Mouse (Mus musculus) cortical plate, adult 2 months (tissue): Measurements from ENCODE around the gene Rab34. TPM values are rescaled to one million over a fixed set of nuclear protein-coding genes. Genes with fewer than 3 reads are reported as not detected.
A peak's percentile ranks its signal among the peaks of the same experiment; 100 is the strongest.

Experiments
- H3K27ac ChIP-seq: fragments of 200-500 bp; 2 replicates; pipeline ENCODE4 v1.5.1; 2012; ENCODE audit warnings: low read length, control low read depth, inconsistent platforms; ENCODE audit not compliant: insufficient read depth
- H3K4me1 ChIP-seq: fragments of 200-500 bp; 2 replicates; pipeline ENCODE4 v1.6.1; 2011; ENCODE audit warnings: low read length; ENCODE audit not compliant: control insufficient read depth, insufficient read depth
- H3K4me3 ChIP-seq: fragments of 200-500 bp; 2 replicates; pipeline ENCODE4 v1.5.1; 2011; ENCODE audit warnings: mild to moderate bottlenecking, low read length, control low read depth; ENCODE audit not compliant: insufficient read depth
- CTCF ChIP-seq: fragments of 200-500 bp; IDR thresholded peaks from 2 replicates; pipeline ENCODE4 v1.5.1; 2011; ENCODE audit warnings: mild to moderate bottlenecking, control low read depth, low read length; ENCODE audit not compliant: insufficient read depth; ENCODE audit errors: extremely low read depth
- POLR2A ChIP-seq: fragments of 200-500 bp; IDR thresholded peaks from 2 replicates; pipeline ENCODE4 v1.6.1; 2011; ENCODE audit warnings: mild to moderate bottlenecking, low read length, control low read depth; ENCODE audit not compliant: insufficient read depth; ENCODE audit errors: extremely low read depth
- polyA plus RNA-seq: library from polyadenylated mRNA; depleted of rRNA; stranded (reverse); fragments of >200 nt; gene quantifications from 2 replicates; pipeline ENCODE4 v1.2.3, GENCODE M21; 2012

Rab34 gene
- polyA plus RNA-seq, 1 experiment = 46.6 TPM

GRCm38 (mm10) chr11:78172034-78172747 lies 16.0 kb upstream of the Rab34 start:
- H3K4me3 ChIP-seq = no peak overlapping the region
- H3K27ac ChIP-seq = no peak overlapping the region
- no peaks in the 10 kb centered on the region for H3K4me1 ChIP-seq
- TF ChIP-seq CTCF (0 out of 2 replicates have a peak, but pooled peaks have one; percentile 6), POLR2A (no peak)

GRCm38 (mm10) chr11:78172748-78173383 lies 15.4 kb upstream of the Rab34 start:
- H3K4me3 ChIP-seq = no peak overlapping the region
- TF ChIP-seq CTCF = no peak
- no peak for TF ChIP-seq POLR2A
- H3K27ac ChIP-seq = no peak overlapping the region
- 0 out of 2 replicates have a peak, but pooled peaks cover 2% of the 10 kb centered on the region for H3K4me1 ChIP-seq

DNA sequence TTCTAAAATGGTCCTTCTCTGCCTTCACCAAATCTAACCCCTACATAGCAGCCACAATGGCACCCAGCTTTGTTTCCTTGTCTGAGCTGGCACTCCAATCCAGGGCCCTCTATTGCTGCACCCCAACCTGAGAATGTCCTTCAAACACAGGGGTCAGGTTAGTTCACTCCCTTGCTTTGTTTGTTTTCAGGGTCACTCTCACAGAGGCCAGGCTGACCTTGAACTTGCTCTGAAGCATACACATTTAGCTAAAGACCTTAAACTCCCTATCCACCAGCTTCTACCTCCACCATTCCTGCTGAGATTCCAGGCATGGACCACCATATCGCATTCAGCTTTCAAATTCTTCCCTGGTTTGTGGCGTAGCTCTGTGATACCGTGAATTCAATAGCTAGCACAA lies 13.7 kb upstream of the Rab34 start:
- Histone ChIP-seq H3K4me1 (0 out of 2 replicates have a peak, but pooled peaks cover 2% of the 10 kb centered on the region), H3K27ac (no peak overlapping the region), H3K4me3 (no peak overlapping the region)
- no peak for TF ChIP-seq POLR2A

DNA sequence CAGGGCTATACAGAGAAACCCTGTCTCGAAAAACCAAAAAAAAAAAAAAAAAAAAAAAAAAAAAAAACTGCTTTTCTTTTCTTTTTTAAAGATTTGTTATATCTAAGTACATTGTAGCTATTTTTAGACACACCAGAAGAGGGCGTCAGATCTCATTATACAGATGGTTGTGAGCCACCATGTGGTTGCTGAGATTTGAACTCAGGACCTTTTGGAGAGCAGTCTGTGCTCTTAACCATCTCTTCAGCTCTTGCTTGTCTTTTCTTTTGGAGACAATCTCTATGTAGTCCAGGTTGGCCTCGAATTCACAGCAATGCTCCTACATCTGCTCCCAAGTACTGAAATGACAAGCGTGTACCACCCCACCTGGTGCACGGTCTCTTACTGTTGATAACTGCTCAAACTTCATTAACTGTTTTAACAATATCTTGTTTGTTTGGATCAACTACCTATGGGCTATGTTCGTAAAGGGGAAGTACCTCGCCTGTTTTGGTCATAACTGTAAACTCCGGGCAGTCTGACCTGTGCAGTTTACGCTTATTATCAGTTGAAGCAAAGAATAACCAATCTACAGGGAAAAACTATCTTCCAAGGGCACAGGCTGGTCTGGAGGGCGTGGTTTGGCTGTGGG lies 12.3 kb upstream of the Rab34 start:
- Histone ChIP-seq H3K27ac (no peak overlapping the region), H3K4me3 (peak overlapping the region; percentile 67), H3K4me1 (0 out of 2 replicates have a peak, but pooled peaks cover 2% of the 10 kb centered on the region)
- TF ChIP-seq CTCF = no peak
- TF ChIP-seq POLR2A = no peak

DNA sequence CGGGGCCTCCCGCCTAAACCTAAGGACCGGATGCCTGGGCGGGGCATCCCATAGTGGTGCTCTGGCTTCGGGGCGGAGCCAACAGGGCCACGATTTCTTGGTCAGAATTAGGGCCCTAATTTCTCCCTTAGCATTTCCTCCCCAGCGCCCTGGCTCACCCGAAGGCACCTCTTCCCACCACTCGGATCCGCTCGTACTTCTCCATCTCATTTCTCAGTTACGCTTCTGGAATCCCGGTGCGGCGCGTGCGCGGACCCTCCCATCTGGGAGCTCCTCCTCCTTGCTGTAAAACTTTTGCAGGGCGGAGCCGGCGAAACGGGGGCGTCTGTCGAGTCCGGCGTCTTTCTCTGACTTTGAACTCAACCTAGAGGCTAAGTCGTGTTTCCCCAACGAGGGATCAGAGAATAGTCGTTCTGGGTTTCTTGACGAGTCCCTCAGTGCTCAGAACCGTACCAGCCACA lies 11.8 kb upstream of the Rab34 start, which contains the start of the genes Nek8 and Tlcd1:
Gene Nek8, minus strand, starts transcription at position 274 of the 461 bp plus-strand sequence.
Gene Tlcd1, plus strand, starts transcription at position 310 of the 461 bp plus-strand sequence.
- Histone ChIP-seq H3K4me3 (peak within 1 kb of the TSS; percentile 67), H3K4me1 (0 out of 2 replicates have a peak, but pooled peaks cover 2% of the 10 kb centered on the region), H3K27ac (no peak within 1 kb of the TSS)
- TF ChIP-seq CTCF = no peak
- TF ChIP-seq POLR2A = 0 out of 2 replicates have a peak, but pooled peaks have one; percentile 14

DNA sequence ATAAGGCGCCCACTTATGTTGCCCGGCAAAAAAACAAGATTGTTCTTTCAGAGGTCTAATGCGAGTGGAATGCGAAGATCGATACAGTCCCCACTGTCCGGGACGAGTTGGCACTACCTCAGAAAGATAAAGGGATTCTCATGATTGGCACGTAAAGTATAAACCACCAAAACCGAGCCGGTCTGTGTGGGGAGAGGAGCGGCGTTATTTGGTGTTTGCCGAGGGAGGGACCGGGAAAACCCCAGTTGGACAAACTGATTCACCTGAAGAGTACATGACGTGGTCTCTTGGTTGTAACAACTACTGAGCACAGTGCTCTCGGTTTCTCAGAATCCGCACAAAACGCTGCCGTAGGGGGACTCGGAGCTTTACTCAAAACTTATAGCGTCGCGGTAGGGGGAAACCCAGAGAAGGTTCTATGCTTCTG lies 11.3 kb upstream of the Rab34 start:
- peak overlapping the region; percentile 67 for H3K4me3 ChIP-seq
- TF ChIP-seq POLR2A (no peak), CTCF (no peak)
- 0 out of 2 replicates have a peak, but pooled peaks cover 2% of the 10 kb centered on the region for H3K4me1 ChIP-seq
- no peak overlapping the region for H3K27ac ChIP-seq

DNA sequence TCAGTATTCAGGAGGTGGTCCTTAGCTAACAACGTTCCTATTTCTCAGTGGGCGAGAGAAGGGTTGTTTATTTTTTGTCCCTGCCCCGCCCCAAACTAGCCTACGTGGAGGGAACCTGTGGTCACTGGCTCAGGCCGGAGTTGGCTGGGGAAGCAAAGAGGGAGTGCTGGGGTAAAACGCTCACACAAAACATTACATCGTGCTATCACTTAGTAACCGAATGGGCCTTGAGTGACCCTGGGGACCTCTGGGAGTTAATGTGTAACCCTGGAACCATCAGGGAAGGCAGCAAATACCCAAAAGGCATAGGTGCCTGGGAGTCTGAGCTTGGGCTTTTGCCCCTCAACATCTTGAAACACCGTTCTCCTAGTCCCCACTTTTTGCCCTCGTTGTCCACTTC lies 10.8 kb upstream of the Rab34 start:
- Histone ChIP-seq H3K4me3 (peak overlapping the region; percentile 26; the same call in 1 of the 2 replicates), H3K4me1 (0 out of 2 replicates have a peak, but pooled peaks cover 2% of the 10 kb centered on the region), H3K27ac (no peak overlapping the region)
- TF ChIP-seq CTCF = no peak

DNA sequence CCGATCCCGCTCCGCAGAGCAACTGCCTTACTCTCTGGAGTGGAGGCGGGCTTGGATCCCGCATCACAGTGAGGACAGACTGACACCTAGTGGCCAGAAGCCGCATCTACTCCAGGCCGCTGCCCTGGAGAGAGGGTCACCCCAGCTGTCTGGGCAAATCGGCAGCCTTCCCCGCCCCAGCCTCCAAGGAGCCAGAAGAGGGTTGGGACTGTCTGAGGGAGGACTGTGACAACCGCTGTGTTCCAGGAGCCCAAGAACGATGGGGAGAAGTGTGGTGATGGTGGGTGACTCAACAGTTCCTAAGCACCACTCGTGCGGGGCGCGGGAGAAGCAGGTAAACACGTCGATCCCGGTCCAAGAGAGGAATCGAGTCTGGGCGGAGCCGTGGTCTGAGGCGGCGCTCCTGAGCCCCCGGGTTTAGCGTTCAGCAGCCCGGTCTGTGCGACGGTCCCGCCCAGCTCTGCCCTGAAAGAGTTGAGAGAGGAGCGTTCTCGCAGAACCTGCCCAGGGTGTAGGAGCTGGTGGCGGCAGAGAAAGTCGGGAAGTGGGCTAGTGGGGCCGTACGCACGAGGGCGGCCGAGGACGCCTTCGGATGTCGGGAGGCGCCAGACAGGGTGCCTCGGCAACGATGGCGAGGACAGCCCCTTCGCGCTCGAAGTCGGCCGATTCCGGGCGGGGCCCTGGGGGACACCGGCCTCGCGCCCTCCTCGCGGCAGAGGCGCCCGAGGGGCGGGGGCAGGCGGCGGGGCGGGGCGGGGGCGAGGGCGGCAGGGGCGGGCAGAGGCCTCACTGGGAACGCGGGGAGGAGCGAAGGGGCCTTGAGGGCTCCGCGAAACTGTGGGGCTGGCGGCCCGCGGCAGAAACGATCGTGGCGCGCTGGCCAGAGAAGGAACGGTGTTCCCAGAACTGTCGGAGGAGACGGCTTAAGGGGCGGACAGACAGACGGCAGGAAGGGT lies 10.0 kb upstream of the Rab34 start:
- Histone ChIP-seq H3K27ac (peak overlapping the region; percentile 66), H3K4me1 (0 out of 2 replicates have a peak, but pooled peaks cover 2% of the 10 kb centered on the region), H3K4me3 (peak overlapping the region; percentile 26)
- TF ChIP-seq CTCF = peak; percentile 91
- peak; percentile 39; the same call in 1 of the 2 replicates for TF ChIP-seq POLR2A
